Mouse (Mus musculus) MEL-GATA-1-ER (cell line): ENCODE results near the gene Lgals2.
"Not testable (repeated sequence)": the region's sequence is repeated elsewhere in the genome, so short reads cannot be mapped to it uniquely, and the experiment has no call there.

Experiments used
- DNase-seq: peaks from one replicate; pipeline ENCODE4 v3.0.0-alpha.2; 2012; ENCODE audit warnings: low read depth; ENCODE audit errors: extremely low read depth

The Lgals2 gene

GRCm38 (mm10) chr15:78855303-78855965 lies at the start of gene Lgals2:
Gene Lgals2 (minus strand): TSS chr15:78855529.
- no peak for DNase-seq

- DNase-seq: no peak
Observed at GRCm38 (mm10) chr15:78903243-78903642, 47.9 kb upstream of the Lgals2 start.

- DNase-seq: no peak
Observed at GRCm38 (mm10) chr15:78901422-78901789, 46.1 kb upstream of the Lgals2 start.

GRCm38 (mm10) chr15:78900585-78901421 lies 45.5 kb upstream of the Lgals2 start:
- DNase-seq: no peak

GRCm38 (mm10) chr15:78899740-78900584 lies 44.6 kb upstream of the Lgals2 start, which contains the start of gene Sh3bp1:
Gene Sh3bp1 (plus strand): TSS chr15:78899768.
- no peak for DNase-seq

DNA sequence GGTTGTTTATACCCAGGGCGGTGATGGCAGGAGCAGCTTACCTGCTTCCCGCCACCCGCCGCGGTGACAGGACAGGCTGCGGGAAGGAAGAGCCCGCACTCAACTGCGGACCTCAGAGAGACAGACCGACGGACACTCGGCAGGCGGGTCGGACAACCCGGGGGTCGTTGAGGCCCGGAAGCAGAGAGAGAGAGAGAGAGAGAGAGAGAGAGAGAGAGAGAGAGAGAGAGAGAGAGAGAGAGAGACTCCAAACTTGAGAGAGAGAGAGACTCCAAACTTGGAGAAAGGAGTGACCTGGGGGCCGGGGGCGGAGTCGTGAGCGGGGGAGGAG lies 44.0 kb upstream of the Lgals2 start, which contains the start of gene Gm49510:
Gm49510 (plus strand) TSS at position 259 of the 331 bp plus-strand sequence.
- DNase-seq: no peak

DNA sequence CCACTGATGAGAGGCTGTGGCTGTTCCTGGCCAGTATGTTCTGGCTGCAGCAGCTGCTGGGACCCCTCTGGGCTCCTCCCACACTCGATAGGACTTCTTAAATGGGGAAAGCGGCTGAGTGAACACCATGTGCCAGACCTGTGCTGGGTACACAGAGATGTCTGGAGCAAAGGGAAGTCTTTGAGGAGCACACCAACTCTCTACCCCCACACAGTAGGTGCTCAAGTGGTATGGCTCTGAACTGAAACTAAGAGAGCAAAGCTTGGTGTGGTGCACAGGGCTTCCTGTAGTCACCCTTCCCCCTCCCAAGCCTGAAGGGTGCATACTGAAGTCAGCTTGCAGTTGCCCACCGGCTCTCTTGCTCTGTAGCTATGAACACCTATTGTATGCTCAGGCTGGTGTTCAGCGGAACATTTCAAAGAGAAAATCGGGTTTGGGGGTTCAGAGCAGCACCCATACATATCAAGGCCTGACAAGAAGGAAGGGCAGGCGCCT lies 43.2 kb upstream of the Lgals2 start:
- DNase-seq: no peak

DNA sequence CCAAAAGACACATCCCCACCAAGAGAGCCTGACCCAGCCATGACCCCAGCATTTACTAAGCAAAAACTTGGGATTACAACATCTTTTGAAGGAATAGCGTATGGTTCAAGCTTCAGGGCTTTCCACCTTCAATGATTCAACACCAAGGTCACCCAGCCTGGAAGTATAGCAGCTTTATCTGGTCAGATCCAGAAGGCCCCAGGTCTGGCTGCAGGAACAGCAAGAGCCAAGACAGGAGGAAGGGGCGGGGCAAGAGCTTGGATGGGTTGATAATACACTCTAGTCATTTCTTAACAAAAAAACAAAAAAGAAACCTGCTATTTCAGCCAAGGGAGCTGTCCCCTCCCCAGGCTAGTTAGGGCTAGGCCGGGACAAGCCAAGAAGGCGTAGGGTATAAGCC lies 42.2 kb upstream of the Lgals2 start:
- DNase-seq: no peak

GRCm38 (mm10) chr15:78896149-78896548 lies 40.8 kb upstream of the Lgals2 start:
- no peak for DNase-seq

- DNase-seq: no peak
Observed at GRCm38 (mm10) chr15:78895741-78896140, 40.4 kb upstream of the Lgals2 start.

GRCm38 (mm10) chr15:78894726-78895125 lies 39.4 kb upstream of the Lgals2 start:
- no peak for DNase-seq

DNA sequence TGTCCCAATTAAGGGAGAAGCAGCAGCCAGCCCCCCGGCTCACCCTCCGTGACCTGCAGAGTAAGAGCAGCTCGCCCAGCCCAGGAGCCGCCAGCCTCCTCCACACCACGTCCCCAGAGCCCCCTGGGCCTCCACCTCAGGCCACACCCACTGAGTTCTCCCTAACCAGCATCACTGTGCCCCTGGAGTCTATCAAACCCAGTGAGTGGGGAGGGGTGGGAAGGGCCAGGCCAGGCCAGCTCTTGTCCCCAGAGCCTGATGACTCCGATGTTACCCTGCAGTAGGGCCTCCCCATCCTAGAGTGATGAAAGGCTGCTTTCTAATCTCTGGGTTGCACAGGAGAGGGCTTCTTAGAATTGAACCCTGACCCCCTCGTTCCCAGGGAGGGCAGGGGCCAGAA lies 37.1 kb upstream of the Lgals2 start:
- no peak for DNase-seq

DNA sequence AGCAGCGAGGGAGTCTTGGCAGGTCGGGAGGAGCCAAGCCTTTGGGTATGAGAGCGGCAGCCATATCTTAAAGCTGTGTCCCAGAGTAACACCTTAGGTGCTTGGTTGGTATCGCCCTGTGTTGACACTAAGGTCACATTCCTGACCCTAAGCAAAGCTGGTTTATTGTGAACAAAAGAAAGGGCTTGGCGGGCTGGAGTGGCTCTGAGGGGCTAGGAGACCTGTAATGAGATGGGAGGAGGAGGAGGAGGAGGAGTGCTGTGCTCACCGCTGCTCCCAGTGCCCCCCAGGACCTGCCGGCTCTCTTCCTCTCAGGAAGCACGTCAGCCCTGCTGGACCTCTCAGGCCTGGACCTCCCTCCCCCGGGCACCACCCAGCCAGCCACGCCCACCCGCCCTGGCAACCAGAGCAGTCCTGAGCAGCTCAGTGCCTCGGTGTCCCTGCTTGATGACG lies 34.1 kb upstream of the Lgals2 start:
- no peak for DNase-seq

- DNase-seq: no peak
Observed at GRCm38 (mm10) chr15:78881828-78882227, 26.5 kb upstream of the Lgals2 start.

DNA sequence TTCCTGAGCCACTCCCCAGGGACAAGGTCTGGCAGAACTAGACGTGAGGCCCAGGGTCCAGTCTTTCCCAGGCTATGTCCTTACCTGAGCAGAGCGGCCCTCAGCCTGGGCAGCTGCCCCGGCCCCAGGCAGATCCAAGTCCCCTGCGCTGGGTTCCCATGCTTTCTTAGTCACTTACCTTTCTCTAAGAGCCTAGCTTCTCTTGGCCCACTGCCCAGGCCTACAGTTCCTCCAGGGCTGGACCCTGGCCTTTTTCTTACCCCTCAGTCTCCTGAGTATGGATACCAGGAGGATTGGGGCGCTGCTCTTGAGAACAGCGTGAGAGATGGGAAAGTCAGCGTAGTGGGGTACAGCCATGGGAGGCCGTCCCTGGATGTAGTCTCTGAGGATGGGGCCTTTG lies 25.1 kb upstream of the Lgals2 start:
- no peak for DNase-seq

DNA sequence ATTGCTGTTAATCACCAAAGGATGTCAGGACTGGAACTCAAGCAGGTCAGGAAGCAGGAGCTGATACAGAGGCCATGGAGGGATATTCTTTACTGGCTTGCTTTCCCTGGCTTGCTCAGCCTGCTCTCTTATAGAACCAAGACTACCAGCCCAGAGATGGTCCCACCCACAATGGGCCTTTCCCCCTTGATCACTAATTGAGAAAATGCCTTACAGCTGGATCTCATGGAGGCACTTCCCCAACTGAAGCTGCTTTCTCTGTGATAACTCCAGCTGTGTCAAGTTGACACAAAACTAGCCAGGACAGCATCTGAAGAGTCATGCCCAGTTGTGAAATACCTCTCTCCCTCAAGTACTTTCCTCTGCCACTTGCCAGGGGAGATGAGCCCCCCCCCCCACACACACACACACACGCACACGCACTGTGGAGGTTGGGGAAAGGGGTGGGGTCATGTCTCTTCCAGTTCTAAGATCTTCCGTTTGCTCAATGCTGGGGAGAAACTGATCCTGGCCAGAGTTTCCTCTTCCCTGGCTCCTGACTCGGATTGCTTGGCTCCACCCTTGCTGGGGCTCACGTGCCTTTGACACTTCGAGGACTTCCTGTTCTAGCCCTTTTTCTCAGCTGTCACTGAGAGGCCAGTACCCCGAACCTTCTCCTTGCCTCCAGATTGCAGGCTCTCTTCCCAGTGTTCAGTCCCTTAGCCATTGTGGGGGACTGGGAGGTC lies 23.6 kb upstream of the Lgals2 start:
- DNase-seq: not testable (repeated sequence)

GRCm38 (mm10) chr15:78877810-78878390 lies 22.6 kb upstream of the Lgals2 start:
- DNase-seq: no peak

DNA sequence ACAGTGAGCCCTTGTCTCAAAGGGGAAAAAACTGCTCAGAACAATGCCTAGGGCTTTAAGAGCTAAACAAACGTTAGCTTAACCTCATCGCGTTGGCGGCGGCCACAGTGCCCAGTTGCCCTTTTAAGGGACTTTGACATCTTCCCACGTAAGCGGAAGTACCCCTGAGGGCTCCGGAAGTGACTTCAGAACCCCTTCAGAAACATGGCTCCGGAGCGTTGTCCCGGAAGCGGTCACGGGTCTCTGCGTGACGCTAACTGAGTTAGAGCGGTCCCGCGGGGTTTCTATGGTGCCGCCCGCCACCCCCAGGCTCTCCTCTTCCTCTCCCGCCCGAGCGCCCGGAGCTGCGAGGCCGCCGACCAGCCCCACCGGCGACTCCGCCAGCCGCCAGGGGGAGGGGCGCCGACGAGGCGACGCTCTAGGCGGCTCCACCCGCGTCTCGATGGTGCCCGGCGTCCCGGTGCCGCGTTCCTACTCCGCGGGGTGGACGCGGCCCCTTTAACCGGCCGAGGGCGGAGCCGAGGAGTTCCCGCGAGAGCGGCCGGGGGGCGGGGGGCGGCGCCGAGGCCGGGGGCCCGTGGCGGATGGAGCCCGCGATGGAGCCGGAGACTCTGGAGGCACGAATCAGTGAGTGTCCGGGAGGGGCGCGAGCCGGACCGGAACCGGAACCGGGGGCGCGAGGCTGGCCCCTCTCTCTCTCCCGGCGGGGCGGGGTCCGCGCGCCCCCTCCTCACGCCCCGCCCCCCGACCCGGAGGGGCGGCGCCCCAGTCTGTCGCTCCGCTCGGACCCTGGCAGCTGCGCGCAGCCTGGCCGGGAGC lies 21.9 kb upstream of the Lgals2 start, which contains the start of gene Gga1:
Gga1 (plus strand) TSS at position 200 of the 819 bp plus-strand sequence.
- peak; percentile 93 for DNase-seq

DNA sequence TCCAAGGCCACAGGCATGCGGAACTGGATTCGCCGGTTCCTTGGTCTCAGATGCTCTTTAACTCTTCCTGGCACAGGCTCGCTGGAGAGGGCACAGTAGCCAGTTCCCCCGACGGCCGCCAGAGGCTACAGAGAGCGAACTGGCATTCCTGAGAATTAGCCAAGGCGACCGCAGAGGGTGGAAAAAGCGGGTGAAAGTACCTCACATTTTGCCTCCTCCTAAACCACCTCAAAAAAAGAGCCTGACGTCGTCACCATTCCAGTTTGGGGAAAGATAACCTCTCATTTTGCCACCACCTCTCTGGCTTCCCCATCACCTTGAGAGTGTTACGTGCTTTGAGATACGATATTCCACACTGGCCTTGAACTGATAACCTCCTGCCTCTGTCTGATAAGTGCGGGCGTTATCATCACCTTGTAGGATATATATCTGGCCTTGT lies 20.9 kb upstream of the Lgals2 start:
- DNase-seq: no peak

DNA sequence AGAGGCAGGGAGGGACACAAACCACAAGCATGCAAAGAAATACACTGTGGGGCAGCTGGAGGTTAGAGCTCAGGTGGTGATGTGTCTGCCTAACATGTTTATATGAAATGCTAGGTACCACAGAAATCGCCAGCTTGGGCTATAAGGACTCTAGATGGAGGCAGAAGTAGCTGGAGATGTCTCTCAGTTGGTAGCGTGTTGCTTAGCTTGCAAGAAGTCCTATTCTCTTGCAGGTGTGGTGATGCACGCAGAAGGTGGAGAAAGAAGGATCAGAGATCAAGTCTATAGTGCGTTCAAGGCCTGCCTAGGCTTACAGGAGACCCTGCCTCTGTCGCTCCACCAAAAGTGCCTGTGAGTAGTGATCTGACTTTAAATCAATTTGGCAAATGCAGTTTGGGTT lies 20.2 kb upstream of the Lgals2 start:
- DNase-seq: no peak
